24 mouse cellular contexts compared by ENCODE assay signal in the genomic region with DNA sequence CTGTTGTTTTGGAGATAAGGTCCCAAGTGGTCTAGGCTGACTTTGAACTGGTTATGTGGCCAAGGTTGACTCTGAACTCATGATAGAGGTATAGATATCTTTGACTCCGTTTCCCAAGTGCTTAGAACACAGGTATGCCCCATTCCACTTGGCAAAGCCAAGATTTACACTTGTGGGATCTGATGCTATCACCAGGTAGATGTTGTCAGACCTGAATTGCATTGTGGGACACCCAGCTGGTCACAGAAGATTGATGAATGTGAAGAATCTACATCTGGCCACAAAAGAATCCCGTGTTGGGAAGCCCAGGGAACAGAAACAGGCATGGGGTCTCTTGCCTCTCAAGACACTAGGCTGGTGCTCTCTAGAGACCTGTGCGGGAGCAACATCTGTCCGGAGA.
DNase-seq lines count a peak whose midpoint lies in the region; ATAC-seq and TF ChIP-seq lines count a peak whose summit lies in the region.
"Had no signal": no experiment of that assay in that cellular context is flagged by ENCODE, and none has a peak within 500 bp of the region (broad histone marks: within the 10 kb centered on the region; RNA-seq: fewer than 3 reads in every experiment).

No protein-coding gene starts in this region.

- DNase-seq in gastrocnemius, adult 2 months = no peak
- no peak for DNase-seq in gastrocnemius, adult 18-20 months (ENCODE audit: low spot score)
- DNase-seq in heart, adult 2 months = no peak
- DNase-seq in testis, postnatal 10 days (ENCODE audit: low spot score) = peak; percentile 35
- DNase-seq in testis, postnatal 14 days (ENCODE audit: low spot score) = no peak
- DNase-seq: adrenal gland, adult 2 months; adrenal gland, postnatal 10 days; adrenal gland, postnatal 25 days; B cell, adult 2 months; cerebellum, adult 11-12 months; cerebellum, adult 2 months; cerebellum, adult 9-10 months; cerebellum, postnatal 10 days; cerebellum, postnatal 25 days; forebrain, postnatal 0 days had no signal

- no peak overlapping the region for H3K4me2 ChIP-seq in heart, embryonic 12.5 days
- H3K4me2 ChIP-seq: embryonic facial prominence, embryonic 12.5 days; forebrain, embryonic 13.5 days; forebrain, embryonic 15.5 days had no signal

- H3K4me3 ChIP-seq in gastrocnemius, adult 2 months = no peak overlapping the region
- no peak overlapping the region for H3K4me3 ChIP-seq in heart, adult 2 months
- no peak overlapping the region for H3K4me3 ChIP-seq in heart, embryonic 12.5 days
- H3K4me3 ChIP-seq: embryonic facial prominence, embryonic 10.5 days; embryonic facial prominence, embryonic 12.5 days; forebrain, embryonic 13.5 days; forebrain, embryonic 15.5 days had no signal

- intact Hi-C loops in gastrocnemius, adult 2 months (cut with DNase I) = no loop called here
- intact Hi-C loops in heart, adult 2 months (cut with DNase I) = loop anchor here (5.0 kb wide), 1 partner anchor 34 kb away; no protein-coding TSS in a partner anchor

- peaks cover 31% of the 10 kb centered on the region for H3K4me1 ChIP-seq in heart, adult 2 months (ENCODE audit: control insufficient read depth, insufficient read depth, low read length)
- peaks cover 44% of the 10 kb centered on the region for H3K4me1 ChIP-seq in heart, embryonic 12.5 days (replicated peaks)

- no peak overlapping the region for H3K9ac ChIP-seq in heart, adult 2 months (ENCODE audit: low read depth, low read length)
- H3K9ac ChIP-seq in heart, embryonic 12.5 days = no peak overlapping the region
- H3K9ac ChIP-seq: embryonic facial prominence, embryonic 12.5 days; forebrain, embryonic 13.5 days; forebrain, embryonic 15.5 days; forebrain, postnatal 0 days had no signal

- TF ChIP-seq EP300 in heart, adult 2 months (IDR thresholded peaks at IDR 0.05; ENCODE audit: insufficient read depth, low read depth, low read length) = no peak

- ATAC-seq in heart, embryonic 12.5 days (ENCODE audit: insufficient number of reproducible peaks, low FRiP score) = no peak
- ATAC-seq: CD4-positive, CD25-positive, alpha-beta regulatory T cell, adult 4 months; forebrain, embryonic 13.5 days; forebrain, embryonic 15.5 days; forebrain, postnatal 0 days; Patski had no signal

- no peaks in the 10 kb centered on the region for H3K9me3 ChIP-seq in heart, embryonic 12.5 days (replicated peaks)
- H3K9me3 ChIP-seq: embryonic facial prominence, embryonic 10.5 days; embryonic facial prominence, embryonic 12.5 days; forebrain, embryonic 13.5 days; forebrain, embryonic 15.5 days; G1E had no signal

- H3K27ac ChIP-seq in gastrocnemius, adult 2 months = peak overlapping the region; percentile 81; the same call in 1 of the 2 replicates
- H3K27ac ChIP-seq in heart, adult 2 months = peak overlapping the region; percentile 87; the same call in 1 of the 2 replicates
- no peak overlapping the region for H3K27ac ChIP-seq in heart, embryonic 12.5 days (ENCODE audit: poor library complexity, severe bottlenecking)
- H3K27ac ChIP-seq: embryonic facial prominence, embryonic 12.5 days; forebrain, embryonic 13.5 days; forebrain, embryonic 15.5 days had no signal

- no peaks in the 10 kb centered on the region for H3K36me3 ChIP-seq in heart, adult 2 months (ENCODE audit: control insufficient read depth, insufficient read depth, low read length)
- H3K36me3 ChIP-seq in heart, embryonic 12.5 days = no peaks in the 10 kb centered on the region
- H3K36me3 ChIP-seq: embryonic facial prominence, embryonic 10.5 days; embryonic facial prominence, embryonic 12.5 days; forebrain, embryonic 15.5 days; G1E had no signal

- H3K27me3 ChIP-seq in heart, adult 2 months (ENCODE audit: control insufficient read depth, insufficient read depth, low read length) = no peaks in the 10 kb centered on the region
- no peaks in the 10 kb centered on the region for H3K27me3 ChIP-seq in heart, embryonic 12.5 days (replicated peaks)
- H3K27me3 ChIP-seq: CH12.LX; embryonic facial prominence, embryonic 12.5 days; forebrain, embryonic 13.5 days; forebrain, embryonic 15.5 days; Patski had no signal

- H3K79me2 ChIP-seq in heart, adult 2 months (replicated peaks; ENCODE audit: control insufficient read depth, insufficient read depth, low read length) = no peaks in the 10 kb centered on the region

- no peak for TF ChIP-seq CTCF in gastrocnemius, adult 2 months (IDR thresholded peaks at IDR 0.05)
- TF ChIP-seq CTCF in heart, adult 2 months (IDR thresholded peaks at IDR 0.05) = no peak

- 92% methylated on average over 4 of the region's 4 CpGs for WGBS in heart, adult 2 months
- 68% methylated on average over 4 of the region's 4 CpGs for WGBS in heart, embryonic 12.5 days

- TF ChIP-seq POLR2A in heart, adult 2 months (IDR thresholded peaks at IDR 0.05; ENCODE audit: insufficient read depth, low read depth, low read length) = no peak
